Mouse (Mus musculus) layer of hippocampus, adult 9-11 months (tissue): Measurements from ENCODE around the gene Gm26661.
A peak's percentile ranks its signal among the peaks of the same experiment; 100 is the strongest.

Experiments used
- DNase-seq: peaks from one replicate; pipeline ENCODE4 v3.0.0; 2022

Gm26661 gene

GRCm38 (mm10) chr14:7791532-7792159 lies at the start of gene Gm26661:
Gene Gm26661, plus strand, starts transcription at chr14:7791587.
- peak; percentile 16 for DNase-seq

GRCm38 (mm10) chr14:7748944-7749763 lies 42.2 kb upstream of the Gm26661 start:
- peak; percentile 29 for DNase-seq

- no peak for DNase-seq
Measured at GRCm38 (mm10) chr14:7749764-7750089, 41.7 kb upstream of the Gm26661 start.

- peak; percentile 66 for DNase-seq
Measured at GRCm38 (mm10) chr14:7765569-7766314, 25.6 kb upstream of the Gm26661 start.

GRCm38 (mm10) chr14:7773714-7774389 lies 17.5 kb upstream of the Gm26661 start:
- DNase-seq: peak; percentile 38

- DNase-seq: no peak
Measured at GRCm38 (mm10) chr14:7786073-7786472, 5.3 kb upstream of the Gm26661 start.

- peak; percentile 20 for DNase-seq
Measured at GRCm38 (mm10) chr14:7789266-7790030, 1.9 kb upstream of the Gm26661 start.

GRCm38 (mm10) chr14:7791061-7791531 lies 291 bp upstream of the Gm26661 start:
- no peak for DNase-seq

- no peak for DNase-seq
Measured at GRCm38 (mm10) chr14:7795961-7796360, 4.6 kb downstream of the Gm26661 start.

GRCm38 (mm10) chr14:7800611-7801010 lies 9.2 kb downstream of the Gm26661 start:
- DNase-seq: no peak

- DNase-seq: no peak
Measured at GRCm38 (mm10) chr14:7801831-7802230, 10.4 kb downstream of the Gm26661 start.

GRCm38 (mm10) chr14:7803874-7804557 lies 12.6 kb downstream of the Gm26661 start:
- no peak for DNase-seq

GRCm38 (mm10) chr14:7804558-7804905 lies 13.1 kb downstream of the Gm26661 start:
- DNase-seq: no peak

GRCm38 (mm10) chr14:7807711-7808110 lies 16.3 kb downstream of the Gm26661 start:
- DNase-seq: no peak

- DNase-seq: no peak
Measured at GRCm38 (mm10) chr14:7808501-7808981, 17.2 kb downstream of the Gm26661 start.

- DNase-seq: no peak
Measured at GRCm38 (mm10) chr14:7809043-7809955, 17.9 kb downstream of the Gm26661 start.

- peak; percentile 95 for DNase-seq
Measured at GRCm38 (mm10) chr14:7817770-7818462, 26.5 kb downstream of the Gm26661 start, which contains the start of gene Flnb. Gene Flnb, plus strand, starts transcription at chr14:7817957.

GRCm38 (mm10) chr14:7818463-7819121 lies 27.2 kb downstream of the Gm26661 start:
- no peak for DNase-seq

GRCm38 (mm10) chr14:7819446-7819845 lies 28.1 kb downstream of the Gm26661 start:
- no peak for DNase-seq
